Mouse (Mus musculus) layer of hippocampus, adult 2 months (tissue): Measurements from ENCODE around the gene Cfap43. TPM values are rescaled to one million over a fixed set of nuclear protein-coding genes. Genes with fewer than 3 reads are reported as not detected.
A peak's percentile ranks its signal among the peaks of the same experiment; 100 is the strongest.

Experiments used
- DNase-seq, 2 experiments: peaks; one replicate each; pipeline ENCODE4 v3.0.0; 2022; ENCODE audit warnings: low spot score in 2 of 2
- H3K27ac ChIP-seq: fragments of 200-600 bp; 2 replicates; pipeline ENCODE4 v1.8.1; 2022
- H3K4me3 ChIP-seq: fragments of 200-600 bp; 2 replicates; pipeline ENCODE4 v1.8.1; 2022; ENCODE audit warnings: mild to moderate bottlenecking
- CTCF ChIP-seq: fragments of 200-600 bp; conservative IDR thresholded peaks from 2 replicates; pipeline ENCODE4 v1.8.1; 2022; ENCODE audit warnings: antibody characterized with exemption, mild to moderate bottlenecking, moderate library complexity
- total RNA-seq, 2 experiments: library from RNA; stranded (reverse); gene quantifications; 2 replicates each; pipeline ENCODE4 v1.2.3; 2021

Gene Cfap43
- total RNA-seq, 2 experiments from 2014 or later = 0.37 to 0.95 TPM

GRCm38 (mm10) chr19:47753921-47754320 is 165.2 kb downstream of the Cfap43 start:
- no peak for DNase-seq
- H3K27ac ChIP-seq = no peak overlapping the region
- TF ChIP-seq CTCF = no peak
- H3K4me3 ChIP-seq = no peak overlapping the region

- TF ChIP-seq CTCF = no peak
- no peak overlapping the region for H3K4me3 ChIP-seq
- H3K27ac ChIP-seq = no peak overlapping the region
- DNase-seq = no peak
These were observed 166.6 kb downstream of the Cfap43 start for GRCm38 (mm10) chr19:47752456-47752855.

- TF ChIP-seq CTCF = no peak
- Histone ChIP-seq H3K4me3 (no peak overlapping the region), H3K27ac (no peak overlapping the region)
- no peak for DNase-seq
These were observed 168.7 kb downstream of the Cfap43 start for GRCm38 (mm10) chr19:47750391-47750790.

- no peak for TF ChIP-seq CTCF
- no peak for DNase-seq
- Histone ChIP-seq H3K27ac (no peak overlapping the region), H3K4me3 (no peak overlapping the region)
These were observed 170.1 kb downstream of the Cfap43 start for GRCm38 (mm10) chr19:47748950-47749349.

- peak overlapping the region; percentile 75 for H3K27ac ChIP-seq
- H3K4me3 ChIP-seq = no peak overlapping the region
- peak in 1 of 2 experiments; percentile 47 for DNase-seq
- TF ChIP-seq CTCF = no peak
These were observed 172.0 kb downstream of the Cfap43 start for GRCm38 (mm10) chr19:47747072-47747471.

- peak overlapping the region; percentile 88 for H3K4me3 ChIP-seq
- no peak for TF ChIP-seq CTCF
- DNase-seq = peak; percentile 45 to 69
- peak overlapping the region; percentile 99 for H3K27ac ChIP-seq
These were observed 187.2 kb downstream of the Cfap43 start for GRCm38 (mm10) chr19:47731931-47732330.

GRCm38 (mm10) chr19:47731071-47731881 is 187.8 kb downstream of the Cfap43 start, which contains the start of gene Sfr1:
Sfr1 (plus strand) TSS chr19:47731682.
- TF ChIP-seq CTCF = peak; percentile 72
- H3K4me3 ChIP-seq = peak within 1 kb of the TSS; percentile 88
- DNase-seq = peak; percentile 99 to 100

GRCm38 (mm10) chr19:47730691-47731070 is 188.4 kb downstream of the Cfap43 start:
- H3K4me3 ChIP-seq = peak overlapping the region; percentile 88
- no peak for TF ChIP-seq CTCF
- H3K27ac ChIP-seq = peak overlapping the region; percentile 99
- peak; percentile 65 to 81 for DNase-seq

More at GRCm38 (mm10) chr19:47731071-47731881, 187.8 kb downstream of the Cfap43 start, which contains the start of gene Sfr1:
- peak within 1 kb of the TSS; percentile 99 for H3K27ac ChIP-seq

GRCm38 (mm10) chr19:47725643-47726140 is 193.4 kb downstream of the Cfap43 start:
- TF ChIP-seq CTCF = peak; percentile 23; the same call in 1 of the 2 replicates
- DNase-seq = no peak
- Histone ChIP-seq H3K4me3 (no peak overlapping the region), H3K27ac (no peak overlapping the region)

- Histone ChIP-seq H3K27ac (no peak overlapping the region), H3K4me3 (no peak overlapping the region)
- DNase-seq = no peak
- TF ChIP-seq CTCF = no peak
These were observed 194.2 kb downstream of the Cfap43 start for GRCm38 (mm10) chr19:47724903-47725302.

- TF ChIP-seq CTCF = no peak
- no peak overlapping the region for H3K27ac ChIP-seq
These were observed 196.6 kb downstream of the Cfap43 start for GRCm38 (mm10) chr19:47722471-47722870.

GRCm38 (mm10) chr19:47719147-47719546 is 199.9 kb downstream of the Cfap43 start:
- Histone ChIP-seq H3K27ac (no peak overlapping the region), H3K4me3 (no peak overlapping the region)
- no peak for TF ChIP-seq CTCF
- no peak for DNase-seq

More at GRCm38 (mm10) chr19:47722471-47722870, 196.6 kb downstream of the Cfap43 start:
- H3K4me3 ChIP-seq = no peak overlapping the region
- no peak for DNase-seq

- no peak for DNase-seq
- no peak overlapping the region for H3K4me3 ChIP-seq
- no peak overlapping the region for H3K27ac ChIP-seq
- TF ChIP-seq CTCF = peak; percentile 51
These were observed 202.9 kb downstream of the Cfap43 start for GRCm38 (mm10) chr19:47716144-47716543.
